Comparison of ENCODE assay signal across 34 mouse cellular contexts in the genomic region with DNA sequence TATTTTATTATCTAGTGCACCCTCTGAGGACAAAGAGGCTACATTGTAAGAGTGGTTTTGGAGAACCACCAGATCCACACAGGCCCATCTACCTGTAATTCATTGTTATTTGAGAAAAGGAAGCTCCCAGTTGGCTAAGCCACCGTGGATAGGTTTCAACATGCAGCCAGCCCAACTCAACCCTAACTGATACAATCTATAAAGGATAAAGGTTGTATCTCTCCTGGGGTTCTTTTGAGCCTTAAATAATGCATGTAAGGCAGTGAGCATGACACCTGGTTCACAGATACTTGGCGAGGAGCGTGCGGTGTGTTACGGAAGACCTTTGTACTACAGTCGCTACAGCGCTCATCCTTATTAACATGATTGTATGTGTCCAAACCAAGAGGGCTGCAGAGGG. TPM values are rescaled to one million over a fixed set of nuclear protein-coding genes. Genes with fewer than 3 reads are reported as not detected.
"Had no signal": no experiment of that assay in that cellular context is flagged by ENCODE, and none has a peak within 500 bp of the region (broad histone marks: within the 10 kb centered on the region; RNA-seq: fewer than 3 reads in every experiment).

No protein-coding gene starts in this region.

- H3K4me3 ChIP-seq: heart, embryonic 12.5 days; heart, embryonic 13.5 days; heart, embryonic 15.5 days; hindbrain, embryonic 10.5 days; hindbrain, embryonic 12.5 days; hindbrain, embryonic 13.5 days; hindbrain, embryonic 15.5 days; intestine, embryonic 15.5 days; kidney, embryonic 15.5 days; layer of hippocampus, adult 2 months; left cerebral cortex, adult 2 months had no signal

- H3K9me3 ChIP-seq: heart, embryonic 12.5 days; heart, embryonic 13.5 days; heart, embryonic 15.5 days; hindbrain, embryonic 10.5 days; hindbrain, embryonic 12.5 days; hindbrain, embryonic 13.5 days; hindbrain, embryonic 15.5 days; intestine, embryonic 15.5 days; kidney, embryonic 15.5 days had no signal

- H3K27me3 ChIP-seq: heart, embryonic 12.5 days; heart, embryonic 13.5 days; heart, embryonic 15.5 days; hindbrain, embryonic 12.5 days; intestine, embryonic 15.5 days; kidney, embryonic 15.5 days had no signal

- H3K36me3 ChIP-seq: heart, embryonic 12.5 days; heart, embryonic 13.5 days; heart, embryonic 15.5 days; hindbrain, embryonic 10.5 days; hindbrain, embryonic 12.5 days; hindbrain, embryonic 13.5 days; hindbrain, embryonic 15.5 days; intestine, embryonic 15.5 days; kidney, embryonic 15.5 days had no signal

- H3K4me2 ChIP-seq: heart, embryonic 15.5 days; hindbrain, embryonic 12.5 days; hindbrain, embryonic 13.5 days; hindbrain, embryonic 14.5 days; hindbrain, embryonic 15.5 days; intestine, embryonic 15.5 days; kidney, embryonic 15.5 days had no signal

- H3K9ac ChIP-seq: heart, embryonic 13.5 days; heart, embryonic 15.5 days; hindbrain, embryonic 12.5 days; hindbrain, embryonic 13.5 days; hindbrain, embryonic 14.5 days; hindbrain, embryonic 15.5 days; intestine, embryonic 15.5 days; kidney, embryonic 15.5 days had no signal

- H3K27ac ChIP-seq: hindbrain, embryonic 10.5 days; hindbrain, embryonic 13.5 days; hindbrain, embryonic 14.5 days; hindbrain, embryonic 15.5 days; hindbrain, postnatal 0 days; intestine, embryonic 15.5 days; kidney, embryonic 15.5 days; kidney, postnatal 0 days; layer of hippocampus, adult 2 months; left cerebral cortex, adult 2 months had no signal

- ATAC-seq: hindbrain, embryonic 16.5 days; hindbrain, postnatal 0 days; inflammation-experienced regulatory T-cells, adult 6 months; intestine, embryonic 15.5 days; intestine, embryonic 16.5 days; intestine, postnatal 0 days had no signal

- DNase-seq: heart, postnatal 10 days; heart, postnatal 14 days; heart, postnatal 36 days; heart, postnatal 4 days; kidney, adult 11 months; kidney, adult 18-20 months; kidney, adult 2 months; kidney, adult 8-10 months; kidney, adult 9 months; kidney, postnatal 10 days; kidney, postnatal 14 days; kidney, postnatal 25 days; kidney, postnatal 36 days; kidney, postnatal 4 days; layer of hippocampus, adult 9-11 months; layer of hippocampus, postnatal 36 days had no signal

RNA-seq across cellular contexts. Expression of a gene that starts 6.0 kb away (rescaled TPM):
- polyA plus RNA-seq: inflammation-experienced regulatory T-cells, adult 6 months had no signal
